Mouse (Mus musculus) midbrain, embryonic 16.5 days (tissue): ENCODE data around the gene Pdzrn4. TPM values are rescaled to one million over a fixed set of nuclear protein-coding genes. Genes with fewer than 3 reads are reported as not detected.

Experiments used
- ATAC-seq: fragments of 200-750 bp; cut with Nextera tagmentation; 2 replicates; pipeline ENCODE4 v1.8.0; 2017; ENCODE audit warnings: moderate TSS enrichment
- H3K27ac ChIP-seq: fragments of 300-500 bp; sonication (generic); 2 replicates; pipeline ENCODE4 v1.5.1; 2014; ENCODE audit warnings: mild to moderate bottlenecking, low read length, mixed read lengths
- H3K27me3 ChIP-seq: fragments of 300-500 bp; sonication (generic); 2 replicates; pipeline ENCODE4 v1.6.1; 2014; ENCODE audit warnings: low read depth, low read length, mixed read lengths; ENCODE audit not compliant: control insufficient read depth, insufficient read depth
- H3K36me3 ChIP-seq: fragments of 300-500 bp; sonication (generic); 2 replicates; pipeline ENCODE4 v1.6.1; 2014; ENCODE audit warnings: mild to moderate bottlenecking, low read length, moderate library complexity, mixed read lengths; ENCODE audit not compliant: control insufficient read depth, insufficient read depth
- H3K4me1 ChIP-seq: fragments of 300-500 bp; sonication (generic); 2 replicates; pipeline ENCODE4 v1.6.1; 2014; ENCODE audit warnings: mild to moderate bottlenecking, low read length, mixed read lengths; ENCODE audit not compliant: control insufficient read depth, insufficient read depth
- H3K4me2 ChIP-seq: fragments of 300-500 bp; sonication (generic); 2 replicates; pipeline ENCODE4 v1.6.1; 2014; ENCODE audit warnings: mild to moderate bottlenecking, low read length, mixed read lengths
- H3K4me3 ChIP-seq: fragments of 300-500 bp; sonication (generic); 2 replicates; pipeline ENCODE4 v1.5.1; 2014; ENCODE audit warnings: low read depth, mild to moderate bottlenecking, low read length, moderate library complexity, mixed read lengths
- H3K9ac ChIP-seq: fragments of 300-500 bp; sonication (generic); 2 replicates; pipeline ENCODE4 v1.6.1; 2014; ENCODE audit warnings: low read depth, low read length, mixed read lengths
- H3K9me3 ChIP-seq: fragments of 300-500 bp; sonication (generic); replicated peaks from 2 replicates; pipeline ENCODE4 v1.6.1; 2014; ENCODE audit warnings: mild to moderate bottlenecking, low read length, mixed read lengths; ENCODE audit not compliant: control insufficient read depth, poor library complexity, severe bottlenecking
- WGBS: fragments of 180-500 bp; shearing (Covaris S2); extraction: QIAGEN DNeasy Blood & Tissue Kit; methylation state at CpG from one replicate; pipeline ENCODE4 v1.1.7; 2014; 5-methylcytosine and 5-hydroxymethylcytosine counted together
- polyA plus RNA-seq: library from polyadenylated mRNA; unstranded; fragments of >200 nt; fragmentation: Nextera tagmentation; extraction: Ambion mirVana; gene quantifications from 2 replicates; pipeline ENCODE4 v1.2.1, GENCODE M21; 2015

The Pdzrn4 gene
- polyA plus RNA-seq, 1 experiment from 2014 or later = 37.1 TPM

- Histone ChIP-seq H3K27ac (no peak overlapping the region), H3K4me1 (peaks cover 3% of the 10 kb centered on the region; the same call in 1 of the 2 replicates), H3K9me3 (no peaks in the 10 kb centered on the region), H3K9ac (no peak overlapping the region), H3K4me2 (no peak overlapping the region), H3K4me3 (no peak overlapping the region), H3K36me3 (peaks cover 3% of the 10 kb centered on the region; the same call in 1 of the 2 replicates), H3K27me3 (no peaks in the 10 kb centered on the region)
- no peak for ATAC-seq
- 81% methylated on average over 6 of the region's 6 CpGs for WGBS
These were observed 282.9 kb downstream of the Pdzrn4 start for GRCm38 (mm10) chr15:92679541-92679940.

GRCm38 (mm10) chr15:92696276-92696956, 299.7 kb downstream of the Pdzrn4 start:
- Histone ChIP-seq H3K36me3 (no peaks in the 10 kb centered on the region), H3K4me3 (no peak overlapping the region), H3K27ac (0 out of 2 replicates have a peak overlapping the region, but pooled peaks have one; percentile 10), H3K27me3 (no peaks in the 10 kb centered on the region), H3K9ac (no peak overlapping the region), H3K9me3 (no peaks in the 10 kb centered on the region), H3K4me1 (peaks cover 3% of the 10 kb centered on the region), H3K4me2 (no peak overlapping the region)
- 42% methylated on average over 10 of the region's 10 CpGs for WGBS
- no peak for ATAC-seq

GRCm38 (mm10) chr15:92704146-92704545, 307.5 kb downstream of the Pdzrn4 start:
- no peaks in the 10 kb centered on the region for H3K36me3 ChIP-seq
- ATAC-seq = no peak

GRCm38 (mm10) chr15:92738676-92739075, 342.0 kb downstream of the Pdzrn4 start:
- 83% methylated on average over 2 of the region's 2 CpGs for WGBS

More at GRCm38 (mm10) chr15:92704146-92704545, 307.5 kb downstream of the Pdzrn4 start:
- Histone ChIP-seq H3K4me1 (no peaks in the 10 kb centered on the region), H3K9ac (no peak overlapping the region), H3K27me3 (no peaks in the 10 kb centered on the region), H3K27ac (no peak overlapping the region), H3K4me2 (no peak overlapping the region), H3K4me3 (no peak overlapping the region), H3K9me3 (no peaks in the 10 kb centered on the region)
- 53% methylated on average over 8 of the region's 8 CpGs for WGBS

GRCm38 (mm10) chr15:92739887-92740286, 343.2 kb downstream of the Pdzrn4 start:
- ATAC-seq = no peak
- Histone ChIP-seq H3K27ac (no peak overlapping the region), H3K27me3 (no peaks in the 10 kb centered on the region), H3K9ac (no peak overlapping the region), H3K36me3 (no peaks in the 10 kb centered on the region), H3K9me3 (no peaks in the 10 kb centered on the region), H3K4me1 (peaks cover 5% of the 10 kb centered on the region), H3K4me3 (no peak overlapping the region), H3K4me2 (no peak overlapping the region)
- WGBS = 90% methylated on average over 4 of the region's 4 CpGs

More at GRCm38 (mm10) chr15:92738676-92739075, 342.0 kb downstream of the Pdzrn4 start:
- Histone ChIP-seq H3K4me3 (no peak overlapping the region), H3K36me3 (no peaks in the 10 kb centered on the region), H3K27me3 (no peaks in the 10 kb centered on the region), H3K9me3 (no peaks in the 10 kb centered on the region), H3K27ac (no peak overlapping the region), H3K4me1 (peaks cover 4% of the 10 kb centered on the region), H3K4me2 (no peak overlapping the region), H3K9ac (no peak overlapping the region)
- no peak for ATAC-seq

- Histone ChIP-seq H3K4me3 (no peak overlapping the region), H3K27ac (peak overlapping the region; percentile 44; the same call in 1 of the 2 replicates), H3K9ac (no peak overlapping the region), H3K36me3 (no peaks in the 10 kb centered on the region), H3K9me3 (no peaks in the 10 kb centered on the region), H3K27me3 (no peaks in the 10 kb centered on the region), H3K4me2 (no peak overlapping the region), H3K4me1 (peaks cover 5% of the 10 kb centered on the region)
- 37% methylated on average over 6 of the region's 6 CpGs for WGBS
- ATAC-seq = peak; percentile 58
These were observed 346.9 kb downstream of the Pdzrn4 start for GRCm38 (mm10) chr15:92743624-92744023.

GRCm38 (mm10) chr15:92746081-92746480, 349.4 kb downstream of the Pdzrn4 start:
- Histone ChIP-seq H3K36me3 (no peaks in the 10 kb centered on the region), H3K27me3 (no peaks in the 10 kb centered on the region), H3K9ac (no peak overlapping the region), H3K27ac (no peak overlapping the region), H3K4me2 (no peak overlapping the region), H3K9me3 (no peaks in the 10 kb centered on the region), H3K4me1 (peaks cover 10% of the 10 kb centered on the region), H3K4me3 (no peak overlapping the region)
- no peak for ATAC-seq
- WGBS = 92% methylated on average over 7 of the region's 7 CpGs

- Histone ChIP-seq H3K4me1 (peaks cover 8% of the 10 kb centered on the region), H3K4me2 (peak overlapping the region; percentile 29), H3K27me3 (no peaks in the 10 kb centered on the region), H3K9me3 (no peaks in the 10 kb centered on the region), H3K9ac (no peak overlapping the region), H3K27ac (peak overlapping the region; percentile 6; the same call in 1 of the 2 replicates), H3K36me3 (no peaks in the 10 kb centered on the region), H3K4me3 (no peak overlapping the region)
- 70% methylated on average over 17 of the region's 17 CpGs for WGBS
- ATAC-seq = peak; percentile 36; the same call in 1 of the 2 replicates
These were observed 355.5 kb downstream of the Pdzrn4 start for GRCm38 (mm10) chr15:92752167-92752566.

- 88% methylated on average over 13 of the region's 13 CpGs for WGBS
These were observed 355.9 kb downstream of the Pdzrn4 start for GRCm38 (mm10) chr15:92752578-92752977.

More at GRCm38 (mm10) chr15:92752578-92752977, 355.9 kb downstream of the Pdzrn4 start:
- ATAC-seq = no peak
- no peak overlapping the region; the same call in 1 of the 2 replicates for H3K4me2 ChIP-seq
- no peaks in the 10 kb centered on the region for H3K36me3 ChIP-seq
- peaks cover 11% of the 10 kb centered on the region for H3K4me1 ChIP-seq
- no peaks in the 10 kb centered on the region for H3K9me3 ChIP-seq
- no peak overlapping the region for H3K4me3 ChIP-seq
- peak overlapping the region; percentile 6; the same call in 1 of the 2 replicates for H3K27ac ChIP-seq
- H3K27me3 ChIP-seq = no peaks in the 10 kb centered on the region
- no peak overlapping the region for H3K9ac ChIP-seq
